Mouse (Mus musculus) hindbrain, embryonic 12.5 days (tissue): ENCODE measurements around the gene Olfr412. TPM values are rescaled to one million over a fixed set of nuclear protein-coding genes. Genes with fewer than 3 reads are reported as not detected.

Experiments
- polyA plus RNA-seq: library from polyadenylated mRNA; unstranded; fragments of >200 nt; fragmentation: Nextera tagmentation; extraction: Ambion mirVana; gene quantifications from 2 replicates; pipeline ENCODE4 v1.2.1, GENCODE M21; 2016

The Olfr412 gene
- polyA plus RNA-seq, 1 experiment from 2014 or later, result not detected

Other genes with a start within 250 kb of the Olfr412 start
- gene Olfr401, start 248.4 kb upstream of the Olfr412 start, polyA plus RNA-seq, result not detected in 2 replicates
- not detected in 2 replicates for gene Olfr402, start 208.5 kb upstream of the Olfr412 start, polyA plus RNA-seq
- gene Olfr403, start 175.8 kb upstream of the Olfr412 start, polyA plus RNA-seq, result not detected in 2 replicates
- not detected in 2 replicates for gene Olfr43, start 150.7 kb upstream of the Olfr412 start, polyA plus RNA-seq
- gene Olfr406, start 102.3 kb upstream of the Olfr412 start, polyA plus RNA-seq, result not detected in 2 replicates
- gene Olfr59, start 78.3 kb upstream of the Olfr412 start, polyA plus RNA-seq, result not detected in 2 replicates
- gene Olfr410, start 24.0 kb upstream of the Olfr412 start, polyA plus RNA-seq, result not detected in 2 replicates
- gene Olfr411, start 9.4 kb upstream of the Olfr412 start, polyA plus RNA-seq, result not detected in 2 replicates
- gene Rap1gap2, start 248.8 kb downstream of the Olfr412 start, polyA plus RNA-seq, result 7.8 and 8.1 TPM in 2 replicates